Mouse (Mus musculus): ENCODE results near the gene Sox5. TPM values are rescaled to one million over a fixed set of nuclear protein-coding genes. Genes with fewer than 3 reads are reported as not detected.

The Sox5 gene
- total and polyA plus RNA-seq, 3 experiments, result 1.7 to 3.4 (median 2.4) TPM

- no peak for TF ChIP-seq POLR2A (IDR thresholded peaks at IDR 0.05; ENCODE audit: insufficient read depth, low read depth, low read length)
- TF ChIP-seq CTCF (IDR thresholded peaks at IDR 0.05), result no peak
- no peak for TF ChIP-seq EP300 (IDR thresholded peaks at IDR 0.05; ENCODE audit: insufficient read depth, low read depth, low read length)
- 88% methylated on average over 4 of the region's 4 CpGs for WGBS
- Histone ChIP-seq H3K9ac (ENCODE audit: low read depth, low read length) (no peak overlapping the region), H3K4me1 (ENCODE audit: control insufficient read depth, insufficient read depth, low read length) (no peaks in the 10 kb centered on the region), H3K79me2 (replicated peaks; ENCODE audit: control insufficient read depth, insufficient read depth, low read length) (no peaks in the 10 kb centered on the region), H3K4me3 (no peak overlapping the region), H3K27me3 (ENCODE audit: control insufficient read depth, insufficient read depth, low read length) (no peaks in the 10 kb centered on the region), H3K36me3 (ENCODE audit: control insufficient read depth, insufficient read depth, low read length) (no peaks in the 10 kb centered on the region), H3K27ac (no peak overlapping the region)
- intact Hi-C loops (cut with DNase I), result no loop called here
- no peak for DNase-seq
Measured at GRCm38 (mm10) chr6:143948071-143948470, 833.7 kb downstream of the Sox5 start.

DNA sequence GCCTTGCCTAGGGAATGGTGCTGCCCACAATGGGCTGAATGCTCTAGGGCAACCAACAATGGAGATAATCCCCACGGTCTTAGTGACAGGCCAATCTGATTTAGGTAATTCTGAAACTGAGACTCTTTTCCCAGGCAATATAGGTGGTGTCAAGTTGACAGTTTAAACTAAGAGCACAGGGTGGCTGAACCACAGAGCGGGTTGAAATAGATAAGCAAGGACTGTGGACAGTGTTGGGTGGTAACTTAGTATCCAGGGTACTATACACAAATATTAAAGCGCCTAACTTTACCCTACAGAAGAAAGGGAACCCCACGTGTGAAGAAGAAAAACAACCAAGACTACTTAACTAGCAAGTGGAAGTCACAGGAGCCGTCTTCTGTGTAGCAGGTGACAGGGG is 838.7 kb downstream of the Sox5 start:
- Histone ChIP-seq H3K79me2 (replicated peaks; ENCODE audit: control insufficient read depth, insufficient read depth, low read length) (no peaks in the 10 kb centered on the region), H3K27me3 (ENCODE audit: control insufficient read depth, insufficient read depth, low read length) (no peaks in the 10 kb centered on the region), H3K36me3 (ENCODE audit: control insufficient read depth, insufficient read depth, low read length) (no peaks in the 10 kb centered on the region), H3K9ac (ENCODE audit: low read depth, low read length) (no peak overlapping the region), H3K27ac (no peak overlapping the region), H3K4me1 (ENCODE audit: control insufficient read depth, insufficient read depth, low read length) (no peaks in the 10 kb centered on the region), H3K4me3 (no peak overlapping the region)
- 84% methylated on average over 5 of the region's 5 CpGs for WGBS
- TF ChIP-seq POLR2A (IDR thresholded peaks at IDR 0.05; ENCODE audit: insufficient read depth, low read depth, low read length) (no peak), CTCF (IDR thresholded peaks at IDR 0.05) (no peak), EP300 (IDR thresholded peaks at IDR 0.05; ENCODE audit: insufficient read depth, low read depth, low read length) (no peak)
- intact Hi-C loops (cut with DNase I), result no loop called here
- no peak for DNase-seq

GRCm38 (mm10) chr6:143941291-143941785 is 840.4 kb downstream of the Sox5 start:
- intact Hi-C loops (cut with DNase I), result no loop called here
- Histone ChIP-seq H3K27ac (no peak overlapping the region), H3K4me1 (ENCODE audit: control insufficient read depth, insufficient read depth, low read length) (no peaks in the 10 kb centered on the region), H3K27me3 (ENCODE audit: control insufficient read depth, insufficient read depth, low read length) (no peaks in the 10 kb centered on the region), H3K79me2 (replicated peaks; ENCODE audit: control insufficient read depth, insufficient read depth, low read length) (no peaks in the 10 kb centered on the region), H3K9ac (ENCODE audit: low read depth, low read length) (no peak overlapping the region), H3K36me3 (ENCODE audit: control insufficient read depth, insufficient read depth, low read length) (no peaks in the 10 kb centered on the region), H3K4me3 (no peak overlapping the region)
- TF ChIP-seq EP300 (IDR thresholded peaks at IDR 0.05; ENCODE audit: insufficient read depth, low read depth, low read length), result no peak
- no peak for TF ChIP-seq POLR2A (IDR thresholded peaks at IDR 0.05; ENCODE audit: insufficient read depth, low read depth, low read length)
- TF ChIP-seq CTCF (IDR thresholded peaks at IDR 0.05), result no peak
- DNase-seq, result no peak
- WGBS, result 81% methylated on average over 8 of the region's 8 CpGs

- no peaks in the 10 kb centered on the region for H3K27me3 ChIP-seq (ENCODE audit: control insufficient read depth, insufficient read depth, low read length)
- intact Hi-C loops (cut with DNase I), result no loop called here
Measured at GRCm38 (mm10) chr6:143923146-143923545, 858.6 kb downstream of the Sox5 start.

DNA sequence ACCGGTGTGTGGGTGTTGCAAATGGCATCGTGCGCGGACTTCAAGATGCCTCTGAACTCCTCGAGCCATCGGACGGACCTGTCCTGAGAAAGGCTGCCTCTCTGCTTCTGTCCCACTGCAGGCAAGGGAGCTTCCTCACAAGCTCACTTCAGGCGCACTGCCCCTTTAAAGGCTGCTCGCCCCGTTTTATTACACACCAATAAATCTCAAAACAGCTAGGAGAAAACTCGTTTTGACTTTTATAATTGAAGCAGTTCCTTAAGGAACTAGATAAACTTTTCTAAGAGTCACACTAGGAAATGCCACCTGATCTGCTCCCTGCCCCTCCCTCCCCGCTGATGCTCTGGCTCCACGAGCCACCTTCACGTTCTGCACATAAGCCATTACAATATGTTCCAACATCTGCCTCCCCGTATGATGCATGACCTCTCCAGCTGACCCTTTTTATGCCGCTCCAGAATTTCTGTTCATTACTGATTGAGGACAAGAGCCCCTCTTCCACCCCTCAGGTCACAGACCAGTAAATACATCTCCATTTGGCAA is 863.3 kb downstream of the Sox5 start:
- Histone ChIP-seq H3K79me2 (replicated peaks; ENCODE audit: control insufficient read depth, insufficient read depth, low read length) (no peaks in the 10 kb centered on the region), H3K27me3 (ENCODE audit: control insufficient read depth, insufficient read depth, low read length) (no peaks in the 10 kb centered on the region), H3K4me1 (ENCODE audit: control insufficient read depth, insufficient read depth, low read length) (no peaks in the 10 kb centered on the region), H3K9ac (ENCODE audit: low read depth, low read length) (no peak overlapping the region), H3K4me3 (no peak overlapping the region), H3K27ac (no peak overlapping the region), H3K36me3 (ENCODE audit: control insufficient read depth, insufficient read depth, low read length) (no peaks in the 10 kb centered on the region)
- 83% methylated on average over 16 of the region's 16 CpGs for whole genome bisulfite sequencing
- no peak for TF ChIP-seq POLR2A (IDR thresholded peaks at IDR 0.05; ENCODE audit: insufficient read depth, low read depth, low read length)
- no peak for TF ChIP-seq CTCF (IDR thresholded peaks at IDR 0.05)
- no peak for TF ChIP-seq EP300 (IDR thresholded peaks at IDR 0.05; ENCODE audit: insufficient read depth, low read depth, low read length)
- intact Hi-C loops (cut with DNase I), result no loop called here
- no peak for DNase-seq

More at GRCm38 (mm10) chr6:143923146-143923545, 858.6 kb downstream of the Sox5 start:
- Histone ChIP-seq H3K9ac (ENCODE audit: low read depth, low read length) (no peak overlapping the region), H3K79me2 (replicated peaks; ENCODE audit: control insufficient read depth, insufficient read depth, low read length) (no peaks in the 10 kb centered on the region), H3K36me3 (ENCODE audit: control insufficient read depth, insufficient read depth, low read length) (no peaks in the 10 kb centered on the region), H3K4me3 (no peak overlapping the region), H3K4me1 (ENCODE audit: control insufficient read depth, insufficient read depth, low read length) (no peaks in the 10 kb centered on the region), H3K27ac (no peak overlapping the region)
- WGBS, result 87% methylated on average over 6 of the region's 6 CpGs
- TF ChIP-seq CTCF (IDR thresholded peaks at IDR 0.05), result no peak
- TF ChIP-seq POLR2A (IDR thresholded peaks at IDR 0.05; ENCODE audit: insufficient read depth, low read depth, low read length), result no peak
- TF ChIP-seq EP300 (IDR thresholded peaks at IDR 0.05; ENCODE audit: insufficient read depth, low read depth, low read length), result no peak
- DNase-seq, result no peak

DNA sequence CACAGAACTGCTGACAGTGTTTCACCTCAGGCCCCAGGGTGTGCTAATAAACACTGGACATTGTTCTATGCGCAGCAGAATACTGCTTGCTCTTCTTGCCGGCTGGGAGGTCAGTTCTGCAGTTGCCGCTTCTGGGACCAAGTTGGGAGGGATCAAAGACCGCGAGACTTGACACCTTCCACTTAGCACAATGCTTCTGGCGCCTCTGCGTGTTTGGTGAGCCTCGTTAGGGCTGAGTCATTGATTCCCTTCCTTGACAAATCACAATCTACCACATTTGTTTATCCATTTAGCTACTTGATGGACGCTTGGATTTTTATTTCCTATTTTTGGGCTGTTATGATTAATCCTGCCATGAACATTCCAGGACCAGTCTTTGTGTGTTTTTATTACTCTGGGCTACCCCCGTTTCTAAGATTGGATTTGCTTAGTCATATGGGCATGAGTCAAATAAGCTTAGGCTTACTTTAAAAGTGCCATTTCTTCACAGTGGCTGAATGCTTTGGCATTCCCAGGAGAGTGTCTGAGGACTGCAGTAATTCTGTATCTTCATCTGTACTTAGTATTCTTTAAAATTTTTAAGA is 865.5 kb downstream of the Sox5 start:
- intact Hi-C loops (cut with DNase I), result no loop called here
- no peak overlapping the region for H3K27ac ChIP-seq
- TF ChIP-seq POLR2A (IDR thresholded peaks at IDR 0.05; ENCODE audit: insufficient read depth, low read depth, low read length), result no peak
- no peak for TF ChIP-seq EP300 (IDR thresholded peaks at IDR 0.05; ENCODE audit: insufficient read depth, low read depth, low read length)
- no peak for TF ChIP-seq CTCF (IDR thresholded peaks at IDR 0.05)
- no peak overlapping the region for H3K9ac ChIP-seq (ENCODE audit: low read depth, low read length)
- WGBS, result 74% methylated on average over 10 of the region's 10 CpGs
- H3K4me1 ChIP-seq (ENCODE audit: control insufficient read depth, insufficient read depth, low read length), result no peaks in the 10 kb centered on the region
- H3K36me3 ChIP-seq (ENCODE audit: control insufficient read depth, insufficient read depth, low read length), result no peaks in the 10 kb centered on the region
- H3K27me3 ChIP-seq (ENCODE audit: control insufficient read depth, insufficient read depth, low read length), result no peaks in the 10 kb centered on the region
- no peaks in the 10 kb centered on the region for H3K79me2 ChIP-seq (replicated peaks; ENCODE audit: control insufficient read depth, insufficient read depth, low read length)
- DNase-seq, result no peak
- H3K4me3 ChIP-seq, result no peak overlapping the region

All from heart, adult 2 months (tissue).